Mouse (Mus musculus) liver, embryonic 11.5 days (tissue): ENCODE measurements around the gene Phka1. TPM values are rescaled to one million over a fixed set of nuclear protein-coding genes. Genes with fewer than 3 reads are reported as not detected.

Source experiments
- ATAC-seq: fragments of 200-750 bp; cut with Nextera tagmentation; replicated peaks from 2 replicates; pipeline ENCODE4 v1.8.0; 2017; ENCODE audit warnings: moderate number of reproducible peaks, mild to moderate bottlenecking, moderate TSS enrichment, moderate library complexity; ENCODE audit not compliant: low FRiP score
- DNase-seq: peaks from one replicate; pipeline ENCODE4 v3.0.0-alpha.2; 2017; ENCODE audit warnings: low spot score
- H3K27ac ChIP-seq: fragments of 300-500 bp; sonication (generic); 2 replicates; pipeline ENCODE4 v1.5.1; 2014; ENCODE audit warnings: mild to moderate bottlenecking, low read depth, low read length, control low read depth
- H3K27me3 ChIP-seq: fragments of 300-500 bp; sonication (generic); replicated peaks from 2 replicates; pipeline ENCODE4 v1.6.1; 2014; ENCODE audit warnings: low read length, mixed read lengths; ENCODE audit not compliant: control insufficient read depth, insufficient read depth
- H3K36me3 ChIP-seq: fragments of 300-500 bp; sonication (generic); 2 replicates; pipeline ENCODE4 v1.6.1; 2014; ENCODE audit warnings: mild to moderate bottlenecking, low read length, moderate library complexity, mixed read lengths; ENCODE audit not compliant: control insufficient read depth, insufficient read depth
- H3K4me1 ChIP-seq: fragments of 300-500 bp; sonication (generic); replicated peaks from 2 replicates; pipeline ENCODE4 v1.6.1; 2014; ENCODE audit warnings: low read length, mixed read lengths; ENCODE audit not compliant: control insufficient read depth, insufficient read depth
- H3K4me2 ChIP-seq: fragments of 300-500 bp; sonication (generic); 2 replicates; pipeline ENCODE4 v1.6.1; 2014; ENCODE audit warnings: mild to moderate bottlenecking, control low read depth, moderate library complexity
- H3K4me3 ChIP-seq: fragments of 300-500 bp; sonication (generic); 2 replicates; pipeline ENCODE4 v1.5.1; 2014; ENCODE audit warnings: low read depth, low read length, control low read depth
- H3K9ac ChIP-seq: fragments of 300-500 bp; sonication (generic); 2 replicates; pipeline ENCODE4 v1.6.1; 2014; ENCODE audit warnings: low read depth, low read length, control low read depth
- H3K9me3 ChIP-seq: fragments of 300-500 bp; sonication (generic); 2 replicates; pipeline ENCODE4 v1.6.1; 2016; ENCODE audit warnings: low read length, inconsistent platforms, mixed read lengths; ENCODE audit not compliant: control insufficient read depth
- WGBS: fragments of 180-500 bp; shearing (Covaris S2); extraction: QIAGEN DNeasy Blood & Tissue Kit; methylation state at CpG from one replicate; pipeline ENCODE4 v1.1.7; 2014; 5-methylcytosine and 5-hydroxymethylcytosine counted together
- polyA plus RNA-seq: library from polyadenylated mRNA; unstranded; fragments of >200 nt; fragmentation: Nextera tagmentation; extraction: Ambion mirVana; gene quantifications from 2 replicates; pipeline ENCODE4 v1.2.1, GENCODE M21; 2014

Gene Phka1
- polyA plus RNA-seq, 1 experiment from 2014 or later, result 3.8 TPM

- no peak for ATAC-seq
- Histone ChIP-seq H3K9me3 (no peaks in the 10 kb centered on the region), H3K27me3 (peaks cover 7% of the 10 kb centered on the region), H3K4me3 (no peak overlapping the region), H3K9ac (no peak overlapping the region), H3K4me1 (no peaks in the 10 kb centered on the region), H3K27ac (no peak overlapping the region), H3K4me2 (no peak overlapping the region), H3K36me3 (no peaks in the 10 kb centered on the region)
- no peak for DNase-seq
- 82% methylated on average over 7 of the region's 7 CpGs for WGBS
Measured at GRCm38 (mm10) chrX:102485575-102485974, 158.5 kb downstream of the Phka1 start.

- Histone ChIP-seq H3K27ac (no peak overlapping the region), H3K9ac (no peak overlapping the region), H3K36me3 (no peaks in the 10 kb centered on the region), H3K27me3 (peaks cover 2% of the 10 kb centered on the region; the same call in 1 of the 2 replicates), H3K9me3 (no peaks in the 10 kb centered on the region), H3K4me2 (no peak overlapping the region), H3K4me1 (no peaks in the 10 kb centered on the region), H3K4me3 (no peak overlapping the region)
- DNase-seq (no peak), ATAC-seq (no peak)
- WGBS, result 82% methylated on average over 4 of the region's 4 CpGs
Measured at GRCm38 (mm10) chrX:102479665-102480064, 164.4 kb downstream of the Phka1 start.

DNA sequence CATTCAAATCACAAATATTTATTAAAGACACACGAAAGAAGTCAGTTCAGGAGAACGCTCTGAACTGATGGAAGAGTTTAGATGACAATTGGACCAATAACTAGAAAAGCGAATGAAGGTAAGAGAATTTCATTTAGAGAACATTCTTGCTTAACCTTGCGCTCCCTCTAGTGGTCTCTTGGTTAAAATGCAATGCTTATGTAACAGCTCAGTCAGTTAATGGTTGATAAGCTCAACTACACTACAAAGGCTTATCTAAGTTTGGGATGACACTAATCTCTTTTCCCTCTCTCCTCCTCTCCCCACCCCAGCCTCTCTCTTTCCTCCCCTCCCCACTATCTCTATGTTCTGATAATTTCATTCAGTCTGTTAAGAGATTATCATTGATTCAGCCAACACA, 165.1 kb downstream of the Phka1 start:
- no peaks in the 10 kb centered on the region for H3K4me1 ChIP-seq
- no peak overlapping the region for H3K4me2 ChIP-seq
- DNase-seq, result no peak
- no peaks in the 10 kb centered on the region for H3K36me3 ChIP-seq
- H3K27ac ChIP-seq, result no peak overlapping the region
- 26% methylated on average over 4 of the region's 4 CpGs for WGBS
- H3K9ac ChIP-seq, result no peak overlapping the region
- no peaks in the 10 kb centered on the region for H3K9me3 ChIP-seq
- H3K27me3 ChIP-seq, result no peaks in the 10 kb centered on the region
- H3K4me3 ChIP-seq, result no peak overlapping the region
- no peak for ATAC-seq

GRCm38 (mm10) chrX:102478481-102478880, 165.6 kb downstream of the Phka1 start:
- H3K4me1 ChIP-seq, result no peaks in the 10 kb centered on the region
- H3K36me3 ChIP-seq, result no peaks in the 10 kb centered on the region
- no peak overlapping the region for H3K27ac ChIP-seq
- WGBS, result 61% methylated on average over 3 of the region's 3 CpGs
- no peak for DNase-seq
- no peak overlapping the region for H3K9ac ChIP-seq
- H3K27me3 ChIP-seq, result no peaks in the 10 kb centered on the region
- no peak overlapping the region for H3K4me3 ChIP-seq
- H3K9me3 ChIP-seq, result no peaks in the 10 kb centered on the region
- no peak overlapping the region for H3K4me2 ChIP-seq
- no peak for ATAC-seq

GRCm38 (mm10) chrX:102476784-102477183, 167.3 kb downstream of the Phka1 start:
- Histone ChIP-seq H3K27ac (no peak overlapping the region), H3K4me3 (no peak overlapping the region), H3K9me3 (no peaks in the 10 kb centered on the region), H3K9ac (no peak overlapping the region), H3K36me3 (no peaks in the 10 kb centered on the region), H3K27me3 (0 out of 2 replicates have a peak, but pooled peaks cover 2% of the 10 kb centered on the region), H3K4me2 (no peak overlapping the region), H3K4me1 (no peaks in the 10 kb centered on the region)
- no peak for ATAC-seq
- DNase-seq, result no peak
- 31% methylated on average over 3 of the region's 3 CpGs for WGBS

DNA sequence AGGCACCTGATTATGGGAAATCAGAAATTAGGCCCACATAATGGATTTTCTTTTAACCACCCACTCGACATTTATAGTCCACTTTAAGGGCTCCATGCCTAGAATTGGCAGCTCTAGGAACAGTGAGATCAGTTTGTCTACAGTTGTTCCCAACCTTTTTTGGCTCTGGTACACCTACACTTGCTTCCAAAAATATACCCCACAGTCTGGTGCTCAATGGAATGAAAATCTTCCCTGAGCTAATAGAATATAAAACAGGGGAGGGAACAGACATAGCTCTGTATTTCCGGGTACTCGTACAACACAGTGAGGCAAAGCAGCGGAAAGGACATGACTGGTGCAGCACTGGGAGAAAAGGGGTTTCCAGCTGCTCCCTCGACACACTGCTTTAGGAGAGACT, 168.5 kb downstream of the Phka1 start:
- Histone ChIP-seq H3K4me2 (no peak overlapping the region), H3K9ac (no peak overlapping the region), H3K4me3 (no peak overlapping the region), H3K9me3 (no peaks in the 10 kb centered on the region), H3K27me3 (0 out of 2 replicates have a peak, but pooled peaks cover 2% of the 10 kb centered on the region), H3K27ac (no peak overlapping the region), H3K36me3 (no peaks in the 10 kb centered on the region), H3K4me1 (no peaks in the 10 kb centered on the region)
- no peak for DNase-seq
- 77% methylated on average over 5 of the region's 5 CpGs for WGBS
- ATAC-seq, result no peak

Other genes starting within 250 kb of the Phka1 start
- 2.4 and 4.2 TPM in 2 replicates for gene Hdac8, start 138.9 kb downstream of the Phka1 start, polyA plus RNA-seq
- not detected in 2 replicates for gene Gm3880, start 42.7 kb upstream of the Phka1 start, polyA plus RNA-seq
- gene Gm9112, start 63.4 kb upstream of the Phka1 start, polyA plus RNA-seq, result not detected in 2 replicates
- gene Dmrtc1b, start 63.6 kb upstream of the Phka1 start, polyA plus RNA-seq, result not detected in 2 replicates
- gene Dmrtc1c1, start 158.7 kb upstream of the Phka1 start, polyA plus RNA-seq, result not detected in 2 replicates
- gene Dmrtc1c2, start 210.4 kb upstream of the Phka1 start, polyA plus RNA-seq, result not detected in 2 replicates
- gene 1700031F05Rik, start 223.7 kb upstream of the Phka1 start, polyA plus RNA-seq, result not detected in 2 replicates